Mouse (Mus musculus): Measurements from ENCODE around the gene Gm8005.
"Not testable (repeated sequence)": the region's sequence is repeated elsewhere in the genome, so short reads cannot be mapped to it uniquely, and the experiment has no call there.

Gm8005 gene

DNA sequence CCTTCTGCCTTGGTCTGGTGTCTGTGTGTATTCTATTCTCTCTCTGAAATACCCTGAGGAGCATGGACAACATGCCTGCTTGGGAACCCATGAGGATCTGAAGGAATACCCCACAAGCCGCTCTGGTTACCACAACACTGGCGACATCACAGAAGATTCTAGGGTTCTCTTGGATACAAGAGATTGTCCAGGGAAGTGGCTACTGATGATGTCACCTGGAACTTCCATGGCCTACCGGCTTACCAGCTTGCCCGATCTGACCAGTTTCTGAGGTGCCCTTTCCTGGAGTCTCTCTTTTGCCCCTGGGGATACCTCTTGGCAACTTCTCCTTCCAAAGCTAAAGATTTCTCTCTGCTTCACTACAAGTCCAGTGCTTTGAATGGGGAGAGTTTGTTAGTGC is at the start of gene Gm8005:
TSS of gene Gm8005 (minus strand) at position 101 of the 400 bp plus-strand sequence.
- not testable (repeated sequence) for DNase-seq

DNA sequence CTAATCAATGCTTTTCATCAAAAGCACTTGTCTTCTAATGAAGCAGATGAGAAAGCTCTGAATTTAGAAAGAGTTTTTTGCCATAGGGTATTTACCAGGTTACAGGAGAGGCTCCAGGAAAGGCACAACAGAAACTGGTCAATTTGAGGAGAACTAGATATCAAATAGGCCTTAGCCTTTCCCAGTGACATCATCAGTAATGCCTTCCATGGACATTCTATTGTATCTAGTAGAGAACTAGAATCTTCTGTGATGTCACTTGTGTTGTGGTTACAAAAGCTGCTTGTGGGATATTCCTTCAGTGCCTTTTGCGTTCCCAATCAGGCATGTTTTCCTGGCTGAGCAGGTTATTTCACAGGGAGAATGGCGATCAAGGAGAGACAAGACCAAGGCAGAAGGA is 24.1 kb upstream of the Gm8005 start, which contains the start of gene Gm8011:
TSS of gene Gm8011 (plus strand) at position 301 of the 400 bp plus-strand sequence.
- not testable (repeated sequence) for DNase-seq

Data from lung, adult 18-20 months (tissue).